Mouse (Mus musculus) heart, postnatal 0 days (tissue): ENCODE measurements at regions not wholly inside any gene's neighbourhood (a gene's known extent, or its start where the extent isn't known, plus 50 kb on each side); places are given as distances from the start of the nearest gene placed in this dataset.

Source experiments
- CTCF ChIP-seq: IDR thresholded peaks from 2 replicates; pipeline ENCODE4 v1.5.1; 2016; ENCODE audit warnings: antibody characterized with exemption, control low read depth, low read depth
- EP300 ChIP-seq: IDR thresholded peaks from 2 replicates; pipeline ENCODE4 v1.6.1; 2016; ENCODE audit warnings: antibody characterized with exemption, low read depth

- TF ChIP-seq CTCF, result no peak
- TF ChIP-seq EP300, result no peak
Observed at GRCm38 (mm10) chr3:150543118-150543517, 894.6 kb upstream of the Adgrl4 start.
